Comparison of ENCODE assay signal across 29 mouse cellular contexts in the genomic region with DNA sequence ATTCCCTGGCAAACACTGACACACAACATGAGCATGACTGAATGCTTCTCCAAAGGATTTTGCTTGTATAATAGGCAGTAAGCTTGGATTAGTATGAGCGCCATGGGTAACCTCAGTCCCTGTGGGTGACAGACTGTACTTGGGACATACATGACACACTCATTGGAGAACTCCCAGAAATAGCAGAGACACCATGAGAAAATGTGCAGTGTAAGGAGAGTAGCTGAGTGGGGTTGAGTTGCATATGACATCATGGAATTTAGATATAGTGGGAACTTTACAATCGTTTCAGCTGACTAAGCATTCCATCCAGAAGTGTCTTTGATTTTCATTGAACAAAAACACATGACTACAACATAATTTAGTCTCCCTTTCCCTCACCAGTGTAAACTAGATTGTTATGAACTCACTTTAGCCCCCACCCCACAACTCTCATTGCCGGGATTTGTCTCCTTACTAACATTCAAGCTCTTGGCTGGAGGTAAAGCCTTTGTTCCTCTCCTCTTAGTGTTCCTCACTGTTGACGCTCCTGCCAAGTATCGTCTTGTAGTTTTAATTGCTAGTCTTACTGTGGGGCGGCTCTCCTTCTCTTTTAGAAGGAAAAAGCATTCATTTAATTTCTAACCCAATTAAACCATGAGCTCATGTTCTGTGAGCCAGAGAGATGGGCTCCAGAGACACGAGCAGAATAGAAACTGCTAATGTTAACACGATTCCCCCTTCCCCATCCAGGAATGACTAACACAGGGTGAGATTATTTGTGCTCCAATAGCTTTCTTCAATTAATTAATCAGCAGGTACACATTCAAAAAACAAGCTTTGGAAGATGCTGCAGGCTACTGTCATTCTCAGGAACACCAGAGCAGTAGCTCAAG. TPM values are rescaled to one million over a fixed set of nuclear protein-coding genes. Genes with fewer than 3 reads are reported as not detected.
DNase-seq lines count a peak whose midpoint lies in the region; ATAC-seq and TF ChIP-seq lines count a peak whose summit lies in the region.
"Had no signal": no experiment of that assay in that cellular context is flagged by ENCODE, and none has a peak within 500 bp of the region (broad histone marks: within the 10 kb centered on the region; RNA-seq: fewer than 3 reads in every experiment).

No protein-coding gene starts in this region.

- no peak for DNase-seq in hindbrain, embryonic 14.5 days (ENCODE audit: low spot score)
- peak; percentile 35 for DNase-seq in midbrain, postnatal 0 days (ENCODE audit: low spot score)
- DNase-seq in urinary bladder, adult 18-20 months (ENCODE audit: low spot score in 2 of 2): no peak
- DNase-seq in thymus, postnatal 14 days: no peak
- DNase-seq: adrenal gland, adult 8-10 months; cerebellum, adult 2 months; cerebellum, postnatal 36 days; embryo, embryonic 11 days; gastrocnemius, postnatal 25 days; heart, adult 18-20 months; heart, postnatal 10 days; kidney, adult 9 months; kidney, postnatal 4 days; lung, adult 18-20 months; lung, postnatal 14 days; retina, postnatal 1 day; thymus, postnatal 36 days had no signal

- WGBS in hindbrain, embryonic 15.5 days: 62% methylated on average over 8 of the region's 8 CpGs
- WGBS in hindbrain, embryonic 14.5 days: 73% methylated on average over 8 of the region's 8 CpGs
- WGBS in midbrain, postnatal 0 days: 67% methylated on average over 8 of the region's 8 CpGs
- WGBS in midbrain, embryonic 15.5 days: 66% methylated on average over 8 of the region's 8 CpGs
- WGBS in forebrain, embryonic 12.5 days: 39% methylated on average over 8 of the region's 8 CpGs
- WGBS in neural tube, embryonic 15.5 days: 61% methylated on average over 8 of the region's 8 CpGs

- no peaks in the 10 kb centered on the region for H3K27me3 ChIP-seq in hindbrain, embryonic 15.5 days
- no peaks in the 10 kb centered on the region for H3K27me3 ChIP-seq in hindbrain, embryonic 14.5 days (ENCODE audit: control insufficient read depth, insufficient read depth, low read length)
- no peaks in the 10 kb centered on the region for H3K27me3 ChIP-seq in midbrain, postnatal 0 days (ENCODE audit: insufficient read depth, low read length)
- no peaks in the 10 kb centered on the region for H3K27me3 ChIP-seq in midbrain, embryonic 15.5 days (replicated peaks)
- H3K27me3 ChIP-seq in forebrain, embryonic 12.5 days: no peaks in the 10 kb centered on the region
- no peaks in the 10 kb centered on the region for H3K27me3 ChIP-seq in neural tube, embryonic 15.5 days (replicated peaks)
- H3K27me3 ChIP-seq: embryonic facial prominence, embryonic 15.5 days; heart, embryonic 12.5 days; hindbrain, embryonic 12.5 days; limb, embryonic 13.5 days; liver, embryonic 12.5 days had no signal

- H3K27ac ChIP-seq in hindbrain, embryonic 15.5 days (replicated peaks): no peak overlapping the region
- no peak overlapping the region for H3K27ac ChIP-seq in hindbrain, embryonic 14.5 days
- no peak overlapping the region for H3K27ac ChIP-seq in midbrain, postnatal 0 days (ENCODE audit: low read depth, low read length)
- no peak overlapping the region for H3K27ac ChIP-seq in midbrain, embryonic 15.5 days
- H3K27ac ChIP-seq in forebrain, embryonic 12.5 days: peak overlapping the region; percentile 59; the same call in 1 of the 2 replicates
- H3K27ac ChIP-seq in neural tube, embryonic 15.5 days (replicated peaks): no peak overlapping the region
- H3K27ac ChIP-seq: embryonic facial prominence, embryonic 15.5 days; hindbrain, embryonic 12.5 days; limb, embryonic 13.5 days; liver, embryonic 12.5 days had no signal

- no peak overlapping the region for H3K9ac ChIP-seq in hindbrain, embryonic 15.5 days
- no peak overlapping the region for H3K9ac ChIP-seq in hindbrain, embryonic 14.5 days
- H3K9ac ChIP-seq in midbrain, postnatal 0 days (replicated peaks; ENCODE audit: low read length, poor library complexity, severe bottlenecking): no peak overlapping the region
- H3K9ac ChIP-seq in midbrain, embryonic 15.5 days: no peak overlapping the region
- no peak overlapping the region for H3K9ac ChIP-seq in forebrain, embryonic 12.5 days
- H3K9ac ChIP-seq in neural tube, embryonic 15.5 days (replicated peaks): no peak overlapping the region
- H3K9ac ChIP-seq: embryonic facial prominence, embryonic 15.5 days; heart, embryonic 12.5 days; hindbrain, embryonic 12.5 days; limb, embryonic 13.5 days; liver, embryonic 12.5 days had no signal

- H3K9me3 ChIP-seq in hindbrain, embryonic 15.5 days: no peaks in the 10 kb centered on the region
- H3K9me3 ChIP-seq in hindbrain, embryonic 14.5 days (ENCODE audit: control insufficient read depth, low read length): no peaks in the 10 kb centered on the region
- no peaks in the 10 kb centered on the region for H3K9me3 ChIP-seq in midbrain, postnatal 0 days (ENCODE audit: low read length)
- H3K9me3 ChIP-seq in midbrain, embryonic 15.5 days: no peaks in the 10 kb centered on the region
- H3K9me3 ChIP-seq in forebrain, embryonic 12.5 days: no peaks in the 10 kb centered on the region
- no peaks in the 10 kb centered on the region for H3K9me3 ChIP-seq in neural tube, embryonic 15.5 days (replicated peaks)
- H3K9me3 ChIP-seq: embryonic facial prominence, embryonic 15.5 days; heart, embryonic 12.5 days; hindbrain, embryonic 12.5 days; limb, embryonic 13.5 days; liver, embryonic 12.5 days had no signal

- ATAC-seq in hindbrain, embryonic 15.5 days (ENCODE audit: low FRiP score, low read depth): peak; percentile 51; the same call in 1 of the 2 replicates
- no peak for ATAC-seq in hindbrain, embryonic 14.5 days (ENCODE audit: low FRiP score)
- no peak for ATAC-seq in midbrain, postnatal 0 days (ENCODE audit: low FRiP score)
- no peak for ATAC-seq in midbrain, embryonic 15.5 days (replicated peaks)
- ATAC-seq in forebrain, embryonic 12.5 days (ENCODE audit: low FRiP score): peak; percentile 77; the same call in 1 of the 2 replicates
- peak; percentile 55; the same call in 1 of the 2 replicates for ATAC-seq in neural tube, embryonic 15.5 days (ENCODE audit: low FRiP score)
- ATAC-seq: activated CD4-positive, CD25-positive, alpha-beta regulatory T cell, adult 4 months; intestine, embryonic 16.5 days; liver, embryonic 12.5 days had no signal

- H3K4me3 ChIP-seq in hindbrain, embryonic 15.5 days: no peak overlapping the region
- H3K4me3 ChIP-seq in hindbrain, embryonic 14.5 days (replicated peaks; ENCODE audit: low read length): no peak overlapping the region
- no peak overlapping the region for H3K4me3 ChIP-seq in midbrain, postnatal 0 days (ENCODE audit: low read depth, low read length)
- no peak overlapping the region for H3K4me3 ChIP-seq in midbrain, embryonic 15.5 days
- no peak overlapping the region for H3K4me3 ChIP-seq in forebrain, embryonic 12.5 days (replicated peaks)
- no peak overlapping the region for H3K4me3 ChIP-seq in neural tube, embryonic 15.5 days (replicated peaks)
- H3K4me3 ChIP-seq: embryonic facial prominence, embryonic 15.5 days; heart, embryonic 12.5 days; hindbrain, embryonic 12.5 days; limb, embryonic 13.5 days; liver, embryonic 12.5 days had no signal

- H3K4me1 ChIP-seq in hindbrain, embryonic 15.5 days (replicated peaks): no peaks in the 10 kb centered on the region
- no peaks in the 10 kb centered on the region for H3K4me1 ChIP-seq in hindbrain, embryonic 14.5 days (replicated peaks; ENCODE audit: control insufficient read depth, insufficient read depth, low read length)
- H3K4me1 ChIP-seq in midbrain, postnatal 0 days (ENCODE audit: insufficient read depth, low read length): no peaks in the 10 kb centered on the region
- no peaks in the 10 kb centered on the region for H3K4me1 ChIP-seq in midbrain, embryonic 15.5 days
- no peaks in the 10 kb centered on the region for H3K4me1 ChIP-seq in forebrain, embryonic 12.5 days
- H3K4me1 ChIP-seq in neural tube, embryonic 15.5 days: no peaks in the 10 kb centered on the region
- H3K4me1 ChIP-seq: embryonic facial prominence, embryonic 15.5 days; heart, embryonic 12.5 days; hindbrain, embryonic 12.5 days; limb, embryonic 13.5 days; liver, embryonic 12.5 days had no signal

- no peak overlapping the region for H3K4me2 ChIP-seq in hindbrain, embryonic 15.5 days
- H3K4me2 ChIP-seq in hindbrain, embryonic 14.5 days (replicated peaks): no peak overlapping the region
- H3K4me2 ChIP-seq in midbrain, postnatal 0 days (ENCODE audit: low read depth, low read length, poor library complexity, severe bottlenecking): no peak overlapping the region
- no peak overlapping the region for H3K4me2 ChIP-seq in midbrain, embryonic 15.5 days
- H3K4me2 ChIP-seq in forebrain, embryonic 12.5 days: no peak overlapping the region
- H3K4me2 ChIP-seq in neural tube, embryonic 15.5 days: no peak overlapping the region
- H3K4me2 ChIP-seq: embryonic facial prominence, embryonic 15.5 days; heart, embryonic 12.5 days; hindbrain, embryonic 12.5 days; limb, embryonic 13.5 days; liver, embryonic 12.5 days had no signal

- TF ChIP-seq CTCF in midbrain, postnatal 0 days (IDR thresholded peaks at IDR 0.05): no peak

- no peaks in the 10 kb centered on the region for H3K36me3 ChIP-seq in hindbrain, embryonic 15.5 days
- H3K36me3 ChIP-seq in hindbrain, embryonic 14.5 days (replicated peaks; ENCODE audit: control insufficient read depth, insufficient read depth): no peaks in the 10 kb centered on the region
- no peaks in the 10 kb centered on the region for H3K36me3 ChIP-seq in midbrain, postnatal 0 days (ENCODE audit: insufficient read depth, low read length)
- H3K36me3 ChIP-seq in midbrain, embryonic 15.5 days (replicated peaks): no peaks in the 10 kb centered on the region
- H3K36me3 ChIP-seq in forebrain, embryonic 12.5 days (replicated peaks): no peaks in the 10 kb centered on the region
- no peaks in the 10 kb centered on the region for H3K36me3 ChIP-seq in neural tube, embryonic 15.5 days
- H3K36me3 ChIP-seq: embryonic facial prominence, embryonic 15.5 days; heart, embryonic 12.5 days; hindbrain, embryonic 12.5 days; limb, embryonic 13.5 days; liver, embryonic 12.5 days had no signal

RNA-seq across cellular contexts. Expression of gene Kcna3, which starts 33.5 kb away (rescaled TPM):
- 11.6 and 12.0 TPM in 2 replicates for polyA plus RNA-seq in hindbrain, embryonic 15.5 days (2015; fragmentation: Nextera tagmentation; extraction: Ambion mirVana)
- polyA plus RNA-seq in hindbrain, embryonic 14.5 days (2014; fragmentation: Nextera tagmentation; extraction: Ambion mirVana): 10.9 and 14.8 TPM in 2 replicates
- total RNA-seq in midbrain, postnatal 0 days (2014; rRNA removed): 66.1 and 74.0 TPM in 2 replicates
- polyA plus RNA-seq in midbrain, postnatal 0 days (2015; fragmentation: Nextera tagmentation; extraction: Ambion mirVana): 15.6 and 16.0 TPM in 2 replicates
- polyA plus RNA-seq in midbrain, embryonic 15.5 days (2015; fragmentation: Nextera tagmentation; extraction: Ambion mirVana): 18.8 and 22.1 TPM in 2 replicates
- polyA plus RNA-seq in forebrain, embryonic 12.5 days (2016; fragmentation: Nextera tagmentation; extraction: Ambion mirVana): 17.3 and 18.4 TPM in 2 replicates
- polyA plus RNA-seq in neural tube, embryonic 15.5 days (2015; fragmentation: Nextera tagmentation; extraction: Ambion mirVana): 7.9 and 9.2 TPM in 2 replicates
- total RNA-seq: gastrocnemius, postnatal 25 days; MEL had no signal

Comparison
In these comparisons a context has a peak if more than half of its experiments do, and no peak if none do; other contexts are left out.
1. ATAC-seq: peak in hindbrain, embryonic 15.5 days (single experiment), forebrain, embryonic 12.5 days (single experiment) and neural tube, embryonic 15.5 days (single experiment); none in hindbrain, embryonic 14.5 days (single experiment), midbrain, postnatal 0 days (single experiment) and midbrain, embryonic 15.5 days (single experiment).